Mouse (Mus musculus): Measurements from ENCODE around the gene Fzd7. TPM values are rescaled to one million over a fixed set of nuclear protein-coding genes. Genes with fewer than 3 reads are reported as not detected.
"Not testable (repeated sequence)": the region's sequence is repeated elsewhere in the genome, so short reads cannot be mapped to it uniquely, and the experiment has no call there.

Fzd7 gene
- 10 to 100 TPM; 17.3 to 24.8 TPM for total RNA-seq (2021)
- long read RNA-seq, experiment 1, full-length matches to known transcripts = 40 of 50 reads
- long read RNA-seq, experiment 1, partial matches to known transcripts = 9 of 50 reads
- long read RNA-seq, experiment 1, other reads (novel, unspliced or antisense) = 1 of 50 reads
- long read RNA-seq, experiment 2, full-length matches to known transcripts = 18 of 18 reads
- long read RNA-seq, experiment 2, partial matches to known transcripts = 0 of 18 reads
- long read RNA-seq, experiment 2, other reads (novel, unspliced or antisense) = 0 of 18 reads

GRCm38 (mm10) chr1:59482331-59482695 lies at the start of gene Fzd7:
Gene Fzd7, plus strand, starts transcription at chr1:59482424.
- no peak for DNase-seq

GRCm38 (mm10) chr1:59433296-59433695 lies 48.9 kb upstream of the Fzd7 start:
- DNase-seq = no peak

- peak; percentile 66 for DNase-seq
Observed at GRCm38 (mm10) chr1:59434071-59434470, 48.2 kb upstream of the Fzd7 start.

- no peak for DNase-seq
Observed at GRCm38 (mm10) chr1:59435270-59435669, 47.0 kb upstream of the Fzd7 start.

- no peak for DNase-seq
Observed at GRCm38 (mm10) chr1:59436321-59436720, 45.9 kb upstream of the Fzd7 start.

GRCm38 (mm10) chr1:59437927-59438326 lies 44.3 kb upstream of the Fzd7 start:
- DNase-seq = no peak

GRCm38 (mm10) chr1:59438330-59438729 lies 43.9 kb upstream of the Fzd7 start:
- DNase-seq = no peak

GRCm38 (mm10) chr1:59439252-59439651 lies 43.0 kb upstream of the Fzd7 start:
- no peak for DNase-seq

GRCm38 (mm10) chr1:59439941-59440340 lies 42.3 kb upstream of the Fzd7 start:
- DNase-seq = no peak

GRCm38 (mm10) chr1:59442721-59443120 lies 39.5 kb upstream of the Fzd7 start:
- DNase-seq = not testable (repeated sequence)

GRCm38 (mm10) chr1:59444127-59444660 lies 38.0 kb upstream of the Fzd7 start:
- no peak for DNase-seq

- DNase-seq = no peak
Observed at GRCm38 (mm10) chr1:59445242-59445641, 37.0 kb upstream of the Fzd7 start.

- no peak for DNase-seq
Observed at GRCm38 (mm10) chr1:59448497-59449270, 33.5 kb upstream of the Fzd7 start.

- no peak for DNase-seq
Observed at GRCm38 (mm10) chr1:59449423-59449822, 32.8 kb upstream of the Fzd7 start.

- DNase-seq = no peak
Observed at GRCm38 (mm10) chr1:59450896-59451295, 31.3 kb upstream of the Fzd7 start.

GRCm38 (mm10) chr1:59451584-59451983 lies 30.6 kb upstream of the Fzd7 start:
- no peak for DNase-seq

- DNase-seq = peak; percentile 24
Observed at GRCm38 (mm10) chr1:59456825-59457224, 25.4 kb upstream of the Fzd7 start.

- DNase-seq = no peak
Observed at GRCm38 (mm10) chr1:59457873-59458272, 24.4 kb upstream of the Fzd7 start.

GRCm38 (mm10) chr1:59458886-59459285 lies 23.3 kb upstream of the Fzd7 start:
- DNase-seq = peak; percentile 52

- DNase-seq = no peak
Observed at GRCm38 (mm10) chr1:59464696-59465639, 17.3 kb upstream of the Fzd7 start.

GRCm38 (mm10) chr1:59465640-59466008 lies 16.6 kb upstream of the Fzd7 start:
- DNase-seq = no peak

GRCm38 (mm10) chr1:59469170-59469569 lies 13.1 kb upstream of the Fzd7 start:
- DNase-seq = no peak

All from gastrocnemius, postnatal 25 days (tissue).